Mouse (Mus musculus) gastrocnemius, postnatal 10 days (tissue): ENCODE results near the gene Tas2r135. TPM values are rescaled to one million over a fixed set of nuclear protein-coding genes. Genes with fewer than 3 reads are reported as not detected.

Experiments
- DNase-seq: peaks from one replicate; pipeline ENCODE4 v3.0.0; 2021; ENCODE audit warnings: mixed read lengths
- long read RNA-seq, 2 experiments: library from polyadenylated mRNA; stranded (forward); transcript quantifications; one replicate each; pipeline ENCODE4 v2.0.0; 2021
- total RNA-seq, 2 experiments: library from RNA; stranded (reverse); gene quantifications; 2 replicates each; pipeline ENCODE4 v1.2.3; 2021

The Tas2r135 gene
- not detected for total RNA-seq
- long read RNA-seq, experiment 1: 0 reads
- long read RNA-seq, experiment 2: 0 reads

GRCm38 (mm10) chr6:42405134-42405533, at the start of gene Tas2r135:
Tas2r135 (plus strand) TSS chr6:42405434.
- DNase-seq: no peak

GRCm38 (mm10) chr6:42355794-42356600, 49.2 kb upstream of the Tas2r135 start:
- no peak for DNase-seq

GRCm38 (mm10) chr6:42356913-42357312, 48.3 kb upstream of the Tas2r135 start:
- DNase-seq: no peak

- no peak for DNase-seq
Measured at GRCm38 (mm10) chr6:42357901-42358300, 47.3 kb upstream of the Tas2r135 start.

GRCm38 (mm10) chr6:42358901-42359300, 46.3 kb upstream of the Tas2r135 start:
- DNase-seq: no peak

GRCm38 (mm10) chr6:42359364-42360147, 45.7 kb upstream of the Tas2r135 start:
- DNase-seq: no peak

- DNase-seq: no peak
Measured at GRCm38 (mm10) chr6:42360231-42360840, 44.9 kb upstream of the Tas2r135 start.

GRCm38 (mm10) chr6:42361041-42361895, 44.0 kb upstream of the Tas2r135 start:
- DNase-seq: no peak

- DNase-seq: no peak
Measured at GRCm38 (mm10) chr6:42362074-42362473, 43.2 kb upstream of the Tas2r135 start.

GRCm38 (mm10) chr6:42362497-42362896, 42.7 kb upstream of the Tas2r135 start:
- DNase-seq: no peak

GRCm38 (mm10) chr6:42362974-42363373, 42.3 kb upstream of the Tas2r135 start:
- no peak for DNase-seq

GRCm38 (mm10) chr6:42364066-42364465, 41.2 kb upstream of the Tas2r135 start:
- DNase-seq: no peak

- no peak for DNase-seq
Measured at GRCm38 (mm10) chr6:42364607-42365006, 40.6 kb upstream of the Tas2r135 start.

- DNase-seq: no peak
Measured at GRCm38 (mm10) chr6:42365215-42365614, 40.0 kb upstream of the Tas2r135 start.

- no peak for DNase-seq
Measured at GRCm38 (mm10) chr6:42369870-42370269, 35.4 kb upstream of the Tas2r135 start.

- no peak for DNase-seq
Measured at GRCm38 (mm10) chr6:42370630-42371363, 34.4 kb upstream of the Tas2r135 start.

- DNase-seq: no peak
Measured at GRCm38 (mm10) chr6:42372001-42372400, 33.2 kb upstream of the Tas2r135 start.

GRCm38 (mm10) chr6:42372421-42372815, 32.8 kb upstream of the Tas2r135 start:
- DNase-seq: no peak

- DNase-seq: peak; percentile 55
Measured at GRCm38 (mm10) chr6:42372816-42373547, 32.3 kb upstream of the Tas2r135 start, which contains the start of gene Epha1. Epha1 (minus strand) TSS chr6:42373268.
